Mouse (Mus musculus) megakaryocyte, embryonic 14.5 days (primary cell): ENCODE data around the gene Crygn.

Experiments used
- FLI1 ChIP-seq: IDR thresholded peaks from 2 replicates; pipeline ENCODE4 v1.6.1; 2012; ENCODE audit warnings: low read length, inconsistent platforms, mixed read lengths
- GATA1 ChIP-seq: IDR thresholded peaks from 3 replicates; pipeline ENCODE4 v1.6.1; 2012; ENCODE audit warnings: mixed read lengths, low read length, inconsistent platforms, borderline replicate concordance

- TF ChIP-seq GATA1 (no peak), FLI1 (no peak)
Measured at GRCm38 (mm10) chr5:24779881-24780512, 22.2 kb upstream of the Crygn start.
